Mouse (Mus musculus) liver, embryonic 13.5 days (tissue): ENCODE results near the gene Man1a. TPM values are rescaled to one million over a fixed set of nuclear protein-coding genes. Genes with fewer than 3 reads are reported as not detected.
A peak's percentile ranks its signal among the peaks of the same experiment; 100 is the strongest.

Experiments used
- ATAC-seq: fragments of 200-750 bp; cut with Nextera tagmentation; 2 replicates; pipeline ENCODE4 v1.8.0; 2017; ENCODE audit warnings: low read depth, mild to moderate bottlenecking, moderate number of reproducible peaks, moderate library complexity
- DNase-seq: peaks from one replicate; pipeline ENCODE4 v3.0.0; 2022
- H3K27ac ChIP-seq: fragments of 300-500 bp; sonication (generic); 2 replicates; pipeline ENCODE4 v1.5.1; 2015; ENCODE audit warnings: moderate library complexity, mild to moderate bottlenecking, inconsistent platforms
- H3K27me3 ChIP-seq: fragments of 300-500 bp; sonication (generic); 2 replicates; pipeline ENCODE4 v1.6.1; 2015; ENCODE audit warnings: mild to moderate bottlenecking, inconsistent platforms
- H3K36me3 ChIP-seq: fragments of 300-500 bp; sonication (generic); 2 replicates; pipeline ENCODE4 v1.6.1; 2015; ENCODE audit warnings: mild to moderate bottlenecking, inconsistent platforms
- H3K4me1 ChIP-seq: fragments of 300-500 bp; sonication (generic); replicated peaks from 2 replicates; pipeline ENCODE4 v1.6.1; 2015; ENCODE audit warnings: inconsistent platforms
- H3K4me2 ChIP-seq: fragments of 300-500 bp; sonication (generic); 2 replicates; pipeline ENCODE4 v1.6.1; 2015; ENCODE audit warnings: inconsistent platforms, mild to moderate bottlenecking, moderate library complexity
- H3K4me3 ChIP-seq: fragments of 300-500 bp; sonication (generic); replicated peaks from 2 replicates; pipeline ENCODE4 v1.5.1; 2015; ENCODE audit warnings: mild to moderate bottlenecking, inconsistent platforms
- H3K9ac ChIP-seq: fragments of 300-500 bp; sonication (generic); 2 replicates; pipeline ENCODE4 v1.6.1; 2015; ENCODE audit warnings: mild to moderate bottlenecking, inconsistent platforms
- H3K9me3 ChIP-seq: fragments of 300-500 bp; sonication (generic); replicated peaks from 2 replicates; pipeline ENCODE4 v1.6.1; 2016; ENCODE audit warnings: inconsistent platforms
- WGBS: fragments of 180-500 bp; shearing (Covaris S2); methylation state at CpG from one replicate; pipeline ENCODE4 v1.1.7; 2015; ENCODE audit not compliant: insufficient replicate concordance; 5-methylcytosine and 5-hydroxymethylcytosine counted together
- polyA plus RNA-seq: library from polyadenylated mRNA; unstranded; fragments of >200 nt; fragmentation: Nextera tagmentation; extraction: Ambion mirVana; gene quantifications from 2 replicates; pipeline ENCODE4 v1.2.1, GENCODE M21; 2015

Gene Man1a
- polyA plus RNA-seq, 1 experiment from 2014 or later: 8.2 TPM

GRCm38 (mm10) chr10:54013143-54013791, 63.1 kb downstream of the Man1a start:
- H3K4me1 ChIP-seq: peaks cover 15% of the 10 kb centered on the region
- no peaks in the 10 kb centered on the region for H3K9me3 ChIP-seq
- no peak overlapping the region for H3K4me2 ChIP-seq
- no peak overlapping the region for H3K9ac ChIP-seq
- WGBS: 89% methylated on average over 11 of the region's 11 CpGs
- ATAC-seq: no peak
- DNase-seq: no peak
- H3K27me3 ChIP-seq: no peaks in the 10 kb centered on the region
- peaks cover 13% of the 10 kb centered on the region for H3K36me3 ChIP-seq
- no peak overlapping the region for H3K4me3 ChIP-seq
- no peak overlapping the region for H3K27ac ChIP-seq

GRCm38 (mm10) chr10:54009154-54009553, 67.3 kb downstream of the Man1a start:
- DNase-seq (no peak), ATAC-seq (no peak)
- WGBS: 71% methylated on average over 6 of the region's 6 CpGs
- Histone ChIP-seq H3K27me3 (no peaks in the 10 kb centered on the region), H3K27ac (no peak overlapping the region), H3K9ac (no peak overlapping the region), H3K36me3 (peaks cover 16% of the 10 kb centered on the region), H3K9me3 (no peaks in the 10 kb centered on the region), H3K4me2 (no peak overlapping the region), H3K4me3 (no peak overlapping the region), H3K4me1 (peaks cover 15% of the 10 kb centered on the region)

GRCm38 (mm10) chr10:54006868-54007267, 69.5 kb downstream of the Man1a start:
- no peaks in the 10 kb centered on the region for H3K27me3 ChIP-seq
- no peaks in the 10 kb centered on the region for H3K9me3 ChIP-seq
- H3K4me1 ChIP-seq: peaks cover 15% of the 10 kb centered on the region
- peak; percentile 55; the same call in 1 of the 2 replicates for ATAC-seq
- H3K4me3 ChIP-seq: no peak overlapping the region
- H3K27ac ChIP-seq: no peak overlapping the region
- H3K36me3 ChIP-seq: peaks cover 5% of the 10 kb centered on the region; the same call in 1 of the 2 replicates
- 23% methylated on average over 3 of the region's 3 CpGs for WGBS
- DNase-seq: no peak
- no peak overlapping the region for H3K4me2 ChIP-seq
- no peak overlapping the region for H3K9ac ChIP-seq

- no peak overlapping the region for H3K4me2 ChIP-seq
These were observed 70.6 kb downstream of the Man1a start for GRCm38 (mm10) chr10:54005847-54006246.

GRCm38 (mm10) chr10:54002936-54003335, 73.5 kb downstream of the Man1a start:
- no peaks in the 10 kb centered on the region for H3K9me3 ChIP-seq
- ATAC-seq (no peak), DNase-seq (no peak)
- H3K4me1 ChIP-seq: peaks cover 19% of the 10 kb centered on the region
- no peaks in the 10 kb centered on the region for H3K27me3 ChIP-seq
- 66% methylated on average over 2 of the region's 2 CpGs for WGBS
- H3K4me3 ChIP-seq: no peak overlapping the region
- no peak overlapping the region for H3K9ac ChIP-seq
- H3K36me3 ChIP-seq: peaks cover 5% of the 10 kb centered on the region; the same call in 1 of the 2 replicates
- no peak overlapping the region for H3K4me2 ChIP-seq
- no peak overlapping the region for H3K27ac ChIP-seq

More at GRCm38 (mm10) chr10:54005847-54006246, 70.6 kb downstream of the Man1a start:
- Histone ChIP-seq H3K27me3 (no peaks in the 10 kb centered on the region), H3K4me1 (peaks cover 15% of the 10 kb centered on the region), H3K9ac (no peak overlapping the region), H3K9me3 (no peaks in the 10 kb centered on the region), H3K4me3 (no peak overlapping the region), H3K27ac (no peak overlapping the region), H3K36me3 (peaks cover 5% of the 10 kb centered on the region; the same call in 1 of the 2 replicates)
- 65% methylated on average over 2 of the region's 2 CpGs for WGBS
- no peak for ATAC-seq
- DNase-seq: no peak

- DNase-seq (no peak), ATAC-seq (no peak)
- Histone ChIP-seq H3K27ac (no peak overlapping the region), H3K36me3 (no peaks in the 10 kb centered on the region), H3K4me2 (no peak overlapping the region), H3K27me3 (no peaks in the 10 kb centered on the region), H3K4me1 (peaks cover 13% of the 10 kb centered on the region), H3K9ac (no peak overlapping the region), H3K9me3 (no peaks in the 10 kb centered on the region), H3K4me3 (no peak overlapping the region)
- 93% methylated on average over 13 of the region's 13 CpGs for WGBS
These were observed 79.1 kb downstream of the Man1a start for GRCm38 (mm10) chr10:53997301-53997700.

GRCm38 (mm10) chr10:53996216-53996615, 80.2 kb downstream of the Man1a start:
- Histone ChIP-seq H3K27ac (no peak overlapping the region), H3K9ac (no peak overlapping the region), H3K36me3 (no peaks in the 10 kb centered on the region), H3K4me1 (peaks cover 13% of the 10 kb centered on the region), H3K4me3 (no peak overlapping the region), H3K27me3 (no peaks in the 10 kb centered on the region), H3K9me3 (no peaks in the 10 kb centered on the region), H3K4me2 (no peak overlapping the region)
- ATAC-seq (no peak), DNase-seq (no peak)

- no peak overlapping the region for H3K4me2 ChIP-seq
- no peaks in the 10 kb centered on the region for H3K36me3 ChIP-seq
- no peak overlapping the region for H3K9ac ChIP-seq
- ATAC-seq: no peak
- H3K27ac ChIP-seq: no peak overlapping the region
- H3K4me3 ChIP-seq: no peak overlapping the region
- WGBS: 97% methylated on average over 3 of the region's 3 CpGs
- H3K9me3 ChIP-seq: no peaks in the 10 kb centered on the region
- no peaks in the 10 kb centered on the region for H3K27me3 ChIP-seq
- peaks cover 4% of the 10 kb centered on the region; the same call in 1 of the 2 replicates for H3K4me1 ChIP-seq
- DNase-seq: no peak
These were observed 81.8 kb downstream of the Man1a start for GRCm38 (mm10) chr10:53994591-53994990.

- no peaks in the 10 kb centered on the region; the same call in 1 of the 2 replicates for H3K4me1 ChIP-seq
- ATAC-seq: no peak
- H3K36me3 ChIP-seq: no peaks in the 10 kb centered on the region
- H3K9me3 ChIP-seq: no peaks in the 10 kb centered on the region
- DNase-seq: no peak
- 65% methylated on average over 4 of the region's 4 CpGs for WGBS
- no peak overlapping the region for H3K9ac ChIP-seq
- no peaks in the 10 kb centered on the region for H3K27me3 ChIP-seq
- no peak overlapping the region for H3K4me2 ChIP-seq
- no peak overlapping the region for H3K4me3 ChIP-seq
- no peak overlapping the region for H3K27ac ChIP-seq
These were observed 86.0 kb downstream of the Man1a start for GRCm38 (mm10) chr10:53990434-53990833.

GRCm38 (mm10) chr10:53984894-53985293, 91.5 kb downstream of the Man1a start:
- no peaks in the 10 kb centered on the region for H3K9me3 ChIP-seq
- no peaks in the 10 kb centered on the region for H3K27me3 ChIP-seq
- H3K9ac ChIP-seq: no peak overlapping the region
- peaks cover 15% of the 10 kb centered on the region; the same call in 1 of the 2 replicates for H3K36me3 ChIP-seq
- ATAC-seq (no peak), DNase-seq (no peak)
- 91% methylated on average over 5 of the region's 5 CpGs for WGBS
- no peak overlapping the region for H3K4me3 ChIP-seq
- H3K4me2 ChIP-seq: no peak overlapping the region
- no peaks in the 10 kb centered on the region for H3K4me1 ChIP-seq
- H3K27ac ChIP-seq: no peak overlapping the region

GRCm38 (mm10) chr10:53984086-53984485, 92.3 kb downstream of the Man1a start:
- Histone ChIP-seq H3K27ac (no peak overlapping the region), H3K4me1 (no peaks in the 10 kb centered on the region), H3K9ac (no peak overlapping the region), H3K4me3 (no peak overlapping the region), H3K4me2 (no peak overlapping the region), H3K9me3 (no peaks in the 10 kb centered on the region), H3K36me3 (peaks cover 15% of the 10 kb centered on the region; the same call in 1 of the 2 replicates), H3K27me3 (no peaks in the 10 kb centered on the region)
- no peak for ATAC-seq
- DNase-seq: no peak
- WGBS: 59% methylated on average over 3 of the region's 3 CpGs

GRCm38 (mm10) chr10:53978647-53979046, 97.8 kb downstream of the Man1a start:
- ATAC-seq (no peak), DNase-seq (no peak)
- no peaks in the 10 kb centered on the region for H3K4me1 ChIP-seq
- H3K36me3 ChIP-seq: 0 out of 2 replicates have a peak, but pooled peaks cover 14% of the 10 kb centered on the region
- H3K27ac ChIP-seq: no peak overlapping the region
- no peak overlapping the region for H3K4me2 ChIP-seq
- no peaks in the 10 kb centered on the region for H3K9me3 ChIP-seq
- H3K4me3 ChIP-seq: no peak overlapping the region
- no peak overlapping the region for H3K9ac ChIP-seq
- 74% methylated on average over 1 of the region's 1 CpGs for WGBS
- H3K27me3 ChIP-seq: no peaks in the 10 kb centered on the region
